Comparison of ENCODE assay signal across 16 mouse cellular contexts in genomic region chr17:57359485-57360241, GRCm38 (mm10). TPM values are rescaled to one million over a fixed set of nuclear protein-coding genes. Genes with fewer than 3 reads are reported as not detected.
DNase-seq lines count a peak whose midpoint lies in the region; ATAC-seq and TF ChIP-seq lines count a peak whose summit lies in the region.
"Had no signal": no experiment of that assay in that cellular context is flagged by ENCODE, and none has a peak within 500 bp of the region (broad histone marks: within the 10 kb centered on the region; RNA-seq: fewer than 3 reads in every experiment).

No protein-coding gene starts in this region.

- no peak overlapping the region for H3K9ac ChIP-seq in liver, postnatal 0 days (replicated peaks)
- H3K9ac ChIP-seq in midbrain, embryonic 14.5 days (replicated peaks; ENCODE audit: low read length), result no peak overlapping the region
- H3K9ac ChIP-seq: limb, embryonic 13.5 days; lung, embryonic 15.5 days had no signal

- intact Hi-C loops in gastrocnemius, adult 2 months (cut with DNase I), result no loop called here
- intact Hi-C loops in gastrocnemius, postnatal 14 days (cut with DNase I; ENCODE audit: low total_unique reads), result no loop called here

- WGBS in spleen, adult 2 months, result 66% methylated on average over 11 of the region's 11 CpGs
- WGBS in liver, postnatal 0 days (ENCODE audit: insufficient replicate concordance), result 65% methylated on average over 11 of the region's 11 CpGs
- WGBS in midbrain, embryonic 14.5 days, result 91% methylated on average over 11 of the region's 11 CpGs

- peaks cover 9% of the 10 kb centered on the region; the same call in 1 of the 2 replicates for H3K4me1 ChIP-seq in spleen, adult 2 months (ENCODE audit: control insufficient read depth, insufficient read depth, insufficient read length)
- H3K4me1 ChIP-seq in liver, postnatal 0 days (ENCODE audit: insufficient read depth), result no peaks in the 10 kb centered on the region; the same call in 1 of the 2 replicates
- H3K4me1 ChIP-seq in midbrain, embryonic 14.5 days (ENCODE audit: control insufficient read depth, insufficient read depth, low read length), result no peaks in the 10 kb centered on the region
- H3K4me1 ChIP-seq: limb, embryonic 13.5 days; lung, embryonic 15.5 days had no signal

- H3K27me3 ChIP-seq in spleen, adult 2 months (ENCODE audit: control insufficient read depth, insufficient read depth, low read length), result no peaks in the 10 kb centered on the region
- H3K27me3 ChIP-seq in liver, postnatal 0 days (ENCODE audit: insufficient read depth, low read length), result no peaks in the 10 kb centered on the region
- no peaks in the 10 kb centered on the region for H3K27me3 ChIP-seq in splenic B cell, adult 2 months (ENCODE audit: control insufficient read depth, insufficient read depth, low read length, poor library complexity, severe bottlenecking)
- H3K27me3 ChIP-seq in midbrain, embryonic 14.5 days (ENCODE audit: control insufficient read depth, insufficient read depth, low read length), result no peaks in the 10 kb centered on the region
- H3K27me3 ChIP-seq: limb, embryonic 13.5 days; lung, embryonic 15.5 days had no signal

- peak overlapping the region; percentile 48 for H3K4me3 ChIP-seq in gastrocnemius, adult 2 months
- no peak overlapping the region for H3K4me3 ChIP-seq in spleen, adult 2 months (ENCODE audit: extremely low read depth, insufficient read depth, insufficient read length)
- 0 out of 2 replicates have a peak overlapping the region, but pooled peaks have one; percentile 6 for H3K4me3 ChIP-seq in liver, postnatal 0 days (ENCODE audit: low read depth, low read length)
- no peak overlapping the region for H3K4me3 ChIP-seq in midbrain, embryonic 14.5 days (replicated peaks; ENCODE audit: low read depth, low read length)
- H3K4me3 ChIP-seq: heart, adult 2 months; limb, embryonic 13.5 days; lung, embryonic 15.5 days had no signal

- DNase-seq in gastrocnemius, adult 2 months, result no peak
- DNase-seq in gastrocnemius, postnatal 14 days, result no peak
- no peak for DNase-seq in spleen, adult 2 months (ENCODE audit: low read depth in 1 of 2, low spot score in 2 of 2)
- DNase-seq in spleen, adult 18-20 months, result no peak
- no peak for DNase-seq in liver, postnatal 0 days
- peak; percentile 74 for DNase-seq in splenic B cell, adult 2 months (ENCODE audit: low read depth, low spot score)
- no peak for DNase-seq in midbrain, embryonic 14.5 days
- DNase-seq in heart, adult 9 months (ENCODE audit: low spot score in 2 of 2), result no peak
- DNase-seq: cerebellum, adult 9-11 months; embryo, embryonic 11 days; heart, adult 2 months; kidney, adult 11 months; retina, postnatal 1 day had no signal

- H3K9me3 ChIP-seq in liver, postnatal 0 days (ENCODE audit: low read length), result no peaks in the 10 kb centered on the region
- no peaks in the 10 kb centered on the region for H3K9me3 ChIP-seq in midbrain, embryonic 14.5 days (ENCODE audit: control insufficient read depth, low read length)
- H3K9me3 ChIP-seq: limb, embryonic 13.5 days; lung, embryonic 15.5 days had no signal

- TF ChIP-seq EP300 in liver, postnatal 0 days (IDR thresholded peaks at IDR 0.05; ENCODE audit: low read depth), result no peak

- no peak for TF ChIP-seq CTCF in gastrocnemius, adult 2 months (IDR thresholded peaks at IDR 0.05)
- TF ChIP-seq CTCF in spleen, adult 2 months (IDR thresholded peaks at IDR 0.05; ENCODE audit: extremely low read depth, insufficient read depth, insufficient read length, insufficient replicate concordance), result no peak
- peak; percentile 33 for TF ChIP-seq CTCF in liver, postnatal 0 days (IDR thresholded peaks at IDR 0.05; ENCODE audit: low read depth)

- H3K36me3 ChIP-seq in spleen, adult 2 months (ENCODE audit: control insufficient read depth, insufficient read depth, low read length), result no peaks in the 10 kb centered on the region
- H3K36me3 ChIP-seq in liver, postnatal 0 days (replicated peaks; ENCODE audit: insufficient read depth, low read length), result no peaks in the 10 kb centered on the region
- no peaks in the 10 kb centered on the region for H3K36me3 ChIP-seq in splenic B cell, adult 2 months (ENCODE audit: control insufficient read depth, insufficient read depth, low read length, poor library complexity, severe bottlenecking)
- H3K36me3 ChIP-seq in midbrain, embryonic 14.5 days (ENCODE audit: control insufficient read depth, insufficient read depth, low read length), result no peaks in the 10 kb centered on the region
- H3K36me3 ChIP-seq: limb, embryonic 13.5 days; lung, embryonic 15.5 days had no signal

- H3K4me2 ChIP-seq in liver, postnatal 0 days (ENCODE audit: low read depth, low read length), result 0 out of 2 replicates have a peak overlapping the region, but pooled peaks have one; percentile 26
- H3K4me2 ChIP-seq in midbrain, embryonic 14.5 days (ENCODE audit: low read length), result no peak overlapping the region
- H3K4me2 ChIP-seq: limb, embryonic 13.5 days; lung, embryonic 15.5 days had no signal

- ATAC-seq in liver, postnatal 0 days, result no peak
- no peak for ATAC-seq in midbrain, embryonic 14.5 days (ENCODE audit: low FRiP score, low TSS enrichment)
- ATAC-seq: forebrain, embryonic 16.5 days had no signal

- TF ChIP-seq POLR2A in spleen, adult 2 months (IDR thresholded peaks at IDR 0.05; ENCODE audit: low read depth, low read length), result no peak

- no peak overlapping the region for H3K27ac ChIP-seq in gastrocnemius, adult 2 months
- H3K27ac ChIP-seq in spleen, adult 2 months (ENCODE audit: insufficient read depth, low read length), result 0 out of 2 replicates have a peak overlapping the region, but pooled peaks have one; percentile 0
- no peak overlapping the region for H3K27ac ChIP-seq in liver, postnatal 0 days (ENCODE audit: low read depth)
- no peak overlapping the region for H3K27ac ChIP-seq in midbrain, embryonic 14.5 days (replicated peaks; ENCODE audit: low read depth, low read length)
- H3K27ac ChIP-seq: heart, adult 2 months; limb, embryonic 13.5 days; lung, embryonic 15.5 days had no signal

RNA-seq across cellular contexts. Expression of gene Adgre1, which starts 1.2 kb away (rescaled TPM):
- 1 to 10 TPM; 2.4 to 3.2 TPM for total RNA-seq in gastrocnemius, adult 2 months (2021)
- total RNA-seq in gastrocnemius, postnatal 14 days (2021), result 1 to 10 TPM; 2.6 to 3.5 TPM
- polyA plus RNA-seq in spleen, adult 2 months (2012; rRNA removed), result 26.8 and 38.4 TPM in 2 replicates
- 16.2 and 16.4 TPM in 2 replicates for polyA plus RNA-seq in liver, postnatal 0 days (2015; fragmentation: Nextera tagmentation; extraction: Ambion mirVana)
- 1.1 and 4.7 TPM in 2 replicates for polyA plus RNA-seq in midbrain, embryonic 14.5 days (2014; fragmentation: Nextera tagmentation; extraction: Ambion mirVana)

Comparison
In these comparisons a context has a peak if more than half of its experiments do, and no peak if none do; other contexts are left out.
1. H3K4me3 ChIP-seq: peak in gastrocnemius, adult 2 months (single experiment) and liver, postnatal 0 days (single experiment); none in spleen, adult 2 months (single experiment) and midbrain, embryonic 14.5 days (single experiment).